Mouse (Mus musculus): ENCODE results near the gene Gm11213.

DNA sequence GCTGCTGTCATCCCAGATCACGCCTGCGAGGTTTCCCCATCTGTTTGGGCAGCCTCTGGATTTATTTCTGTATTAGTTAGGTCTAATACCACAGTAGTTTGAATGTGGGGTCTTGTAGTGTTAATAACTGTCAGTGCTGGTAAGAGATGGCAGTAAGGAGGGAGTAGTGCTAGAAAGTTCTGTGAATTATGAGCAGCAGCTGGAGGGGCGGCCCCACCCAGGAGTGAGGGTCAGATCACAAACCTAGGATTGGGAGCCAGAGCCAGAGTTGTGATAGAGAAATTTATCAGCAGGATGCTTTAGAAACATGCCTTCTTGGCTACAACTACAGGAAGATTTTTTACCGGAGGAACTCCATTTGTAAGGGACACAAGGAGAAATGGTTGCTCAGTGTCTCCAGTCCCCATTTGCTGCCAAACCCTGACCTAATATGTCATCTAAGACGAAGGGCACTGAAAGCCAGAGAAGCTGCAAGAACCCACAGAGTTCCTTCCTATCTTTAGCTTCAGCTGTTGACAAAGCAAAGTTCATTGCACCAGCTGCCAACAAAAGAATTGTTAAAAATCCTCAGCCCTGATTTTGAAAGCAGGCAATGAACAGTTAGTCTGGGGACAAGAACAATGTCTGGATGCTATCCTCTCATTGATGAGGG is 10.5 kb downstream of the Gm11213 start:
- no peak for TF ChIP-seq CTCF (IDR thresholded peaks at IDR 0.05; ENCODE audit: low read depth, low read length)
- TF ChIP-seq GATA1 (IDR thresholded peaks at IDR 0.05; ENCODE audit: borderline replicate concordance, low read length): no peak
- no peak for TF ChIP-seq TAL1 (conservative IDR thresholded peaks at IDR 0.05; ENCODE audit: low read depth, low read length)
- no peak for TF ChIP-seq GATA2 (IDR thresholded peaks at IDR 0.05; ENCODE audit: borderline replicate concordance, low read depth, low read length)

All from G1E (cell line).